Mouse (Mus musculus) midbrain, embryonic 14.5 days (tissue): ENCODE measurements around the gene Tbc1d24. TPM values are rescaled to one million over a fixed set of nuclear protein-coding genes. Genes with fewer than 3 reads are reported as not detected.

Experiments
- ATAC-seq: fragments of 200-750 bp; cut with Nextera tagmentation; 2 replicates; pipeline ENCODE4 v1.8.0; 2017; ENCODE audit warnings: moderate number of reproducible peaks, moderate library complexity; ENCODE audit not compliant: low FRiP score, low TSS enrichment
- DNase-seq: peaks from one replicate; pipeline ENCODE4 v3.0.0-alpha.2; 2015
- H3K27ac ChIP-seq: fragments of 300-500 bp; sonication (generic); replicated peaks from 2 replicates; pipeline ENCODE4 v1.5.1; 2014; ENCODE audit warnings: mild to moderate bottlenecking, low read depth, low read length, moderate library complexity
- H3K27me3 ChIP-seq: fragments of 300-500 bp; sonication (generic); 2 replicates; pipeline ENCODE4 v1.6.1; 2014; ENCODE audit warnings: low read length, control low read depth, mixed read lengths; ENCODE audit not compliant: control insufficient read depth, insufficient read depth
- H3K36me3 ChIP-seq: fragments of 300-500 bp; sonication (generic); 2 replicates; pipeline ENCODE4 v1.6.1; 2014; ENCODE audit warnings: low read length, control low read depth; ENCODE audit not compliant: control insufficient read depth, insufficient read depth
- H3K4me1 ChIP-seq: fragments of 300-500 bp; sonication (generic); 2 replicates; pipeline ENCODE4 v1.6.1; 2014; ENCODE audit warnings: mild to moderate bottlenecking, antibody characterized with exemption, low read length, control low read depth; ENCODE audit not compliant: control insufficient read depth, insufficient read depth
- H3K4me2 ChIP-seq: fragments of 300-500 bp; sonication (generic); 2 replicates; pipeline ENCODE4 v1.6.1; 2014; ENCODE audit warnings: mild to moderate bottlenecking, low read length, moderate library complexity
- H3K4me3 ChIP-seq: fragments of 300-500 bp; sonication (generic); replicated peaks from 2 replicates; pipeline ENCODE4 v1.5.1; 2014; ENCODE audit warnings: low read depth, low read length
- H3K9ac ChIP-seq: fragments of 300-500 bp; sonication (generic); replicated peaks from 2 replicates; pipeline ENCODE4 v1.6.1; 2014; ENCODE audit warnings: mild to moderate bottlenecking, low read length, moderate library complexity
- H3K9me3 ChIP-seq: fragments of 300-500 bp; sonication (generic); 2 replicates; pipeline ENCODE4 v1.6.1; 2016; ENCODE audit warnings: low read length, control low read depth, mixed read lengths; ENCODE audit not compliant: control insufficient read depth
- WGBS: fragments of 180-500 bp; shearing (Covaris S2); extraction: QIAGEN DNeasy Blood & Tissue Kit; methylation state at CpG from one replicate; pipeline ENCODE4 v1.1.7; 2014; 5-methylcytosine and 5-hydroxymethylcytosine counted together
- polyA plus RNA-seq: library from polyadenylated mRNA; unstranded; fragments of >200 nt; fragmentation: Nextera tagmentation; extraction: Ambion mirVana; gene quantifications from 2 replicates; pipeline ENCODE4 v1.2.1, GENCODE M21; 2014

The Tbc1d24 gene
- polyA plus RNA-seq, 1 experiment from 2014 or later = 25.9 TPM

DNA sequence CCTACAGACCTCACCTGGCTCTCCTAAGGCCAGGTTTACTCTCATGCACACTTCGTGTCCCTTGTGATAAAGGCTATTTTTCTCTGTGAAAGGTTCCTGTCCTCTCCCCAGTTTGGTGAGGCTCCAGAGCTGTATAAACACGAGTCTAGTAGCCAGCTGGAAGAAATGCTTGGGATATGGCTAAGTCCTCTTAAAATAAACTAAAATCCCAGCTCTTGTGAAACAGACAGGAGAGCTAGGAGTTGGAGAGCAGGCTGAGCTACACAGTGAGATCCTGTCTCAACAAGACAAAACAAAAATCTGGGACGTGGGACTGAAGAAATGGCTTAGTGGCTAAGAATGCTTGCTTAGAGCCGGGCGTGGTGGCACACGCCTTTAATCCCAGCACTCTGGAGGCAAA, 7.8 kb upstream of the Tbc1d24 start:
- Histone ChIP-seq H3K27ac (no peak overlapping the region), H3K9me3 (no peaks in the 10 kb centered on the region), H3K27me3 (peaks cover 3% of the 10 kb centered on the region; the same call in 1 of the 2 replicates), H3K36me3 (peaks cover 29% of the 10 kb centered on the region), H3K4me1 (peaks cover 36% of the 10 kb centered on the region), H3K4me2 (no peak overlapping the region), H3K4me3 (no peak overlapping the region), H3K9ac (no peak overlapping the region)
- WGBS = 82% methylated on average over 6 of the region's 6 CpGs
- DNase-seq = no peak
- no peak for ATAC-seq

DNA sequence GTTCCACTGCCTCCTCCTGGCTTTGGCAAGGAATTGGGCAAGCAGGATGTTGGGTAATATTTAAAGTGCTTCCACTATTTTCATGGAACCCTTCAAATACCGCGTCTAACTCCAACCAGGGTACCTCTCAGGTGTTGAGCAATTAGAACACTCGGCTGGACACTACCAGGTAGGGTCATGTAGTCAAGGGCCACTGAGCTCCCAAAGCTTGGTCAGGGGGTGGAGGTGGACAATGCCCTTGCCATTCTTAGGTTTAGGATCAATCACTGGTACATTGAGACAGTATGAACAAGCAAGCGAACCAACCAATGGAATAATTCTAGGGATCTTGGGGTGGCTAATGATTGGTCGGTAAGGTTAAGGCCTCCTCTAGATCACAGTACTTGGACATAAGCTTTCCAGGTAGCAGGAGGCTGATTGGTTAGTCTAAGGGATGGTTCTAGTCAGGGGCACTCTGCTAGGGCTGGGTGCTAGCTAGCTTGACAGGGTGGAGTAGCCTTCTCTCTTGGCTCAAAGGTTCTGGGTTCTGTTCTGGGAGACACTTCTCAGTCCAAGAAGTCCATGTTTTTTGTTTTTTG, 7.2 kb upstream of the Tbc1d24 start:
- H3K4me3 ChIP-seq = peak overlapping the region; percentile 53
- H3K27ac ChIP-seq = peak overlapping the region; percentile 78
- WGBS = 25% methylated on average over 5 of the region's 5 CpGs
- DNase-seq (no peak), ATAC-seq (no peak)
- H3K9me3 ChIP-seq = no peaks in the 10 kb centered on the region
- H3K9ac ChIP-seq = peak overlapping the region; percentile 81; the same call in 1 of the 2 replicates
- peaks cover 43% of the 10 kb centered on the region for H3K4me1 ChIP-seq
- peaks cover 23% of the 10 kb centered on the region for H3K36me3 ChIP-seq
- peak overlapping the region; percentile 96 for H3K4me2 ChIP-seq
- H3K27me3 ChIP-seq = peaks cover 10% of the 10 kb centered on the region; the same call in 1 of the 2 replicates

DNA sequence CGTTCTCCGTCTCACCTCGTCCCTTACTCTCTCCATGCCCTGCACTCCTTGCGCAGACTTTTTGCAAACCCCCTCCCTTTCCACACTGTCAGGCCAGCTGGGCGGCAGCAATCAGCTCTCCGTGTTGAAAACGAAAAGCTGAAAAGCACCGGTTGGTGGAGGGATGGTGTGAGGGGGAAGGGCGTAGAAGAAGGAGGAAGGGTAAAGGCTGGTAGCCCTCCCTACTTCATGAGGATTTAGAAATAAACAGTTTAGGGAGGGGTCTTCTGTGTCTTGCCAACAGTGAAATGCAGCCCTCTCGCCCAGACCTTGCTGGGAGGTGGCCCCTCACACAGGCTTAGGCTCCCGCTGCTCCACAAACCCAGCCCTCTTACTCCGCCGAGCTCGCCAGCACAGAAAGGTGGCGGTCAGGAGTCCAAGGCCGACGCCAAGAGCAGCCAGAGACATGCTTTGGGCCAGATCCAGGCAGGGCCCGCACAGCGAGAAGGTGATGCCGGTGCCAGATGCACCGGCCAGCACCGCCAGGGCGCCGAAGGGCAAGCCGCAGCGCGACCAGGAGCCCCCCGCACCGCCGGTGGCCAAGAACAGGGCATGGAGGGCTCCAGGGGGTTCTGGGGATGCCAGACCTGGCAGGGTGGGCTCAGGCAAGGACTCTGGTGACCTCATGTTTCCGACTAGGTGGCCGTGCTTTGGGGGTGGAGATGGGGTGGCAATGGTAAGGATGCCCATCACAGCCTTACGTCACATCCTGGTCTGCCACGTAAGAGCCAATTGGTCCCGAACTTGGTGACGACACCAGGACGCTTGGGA, 6.5 kb upstream of the Tbc1d24 start:
- Histone ChIP-seq H3K9me3 (no peaks in the 10 kb centered on the region), H3K9ac (peak overlapping the region; percentile 81)

DNA sequence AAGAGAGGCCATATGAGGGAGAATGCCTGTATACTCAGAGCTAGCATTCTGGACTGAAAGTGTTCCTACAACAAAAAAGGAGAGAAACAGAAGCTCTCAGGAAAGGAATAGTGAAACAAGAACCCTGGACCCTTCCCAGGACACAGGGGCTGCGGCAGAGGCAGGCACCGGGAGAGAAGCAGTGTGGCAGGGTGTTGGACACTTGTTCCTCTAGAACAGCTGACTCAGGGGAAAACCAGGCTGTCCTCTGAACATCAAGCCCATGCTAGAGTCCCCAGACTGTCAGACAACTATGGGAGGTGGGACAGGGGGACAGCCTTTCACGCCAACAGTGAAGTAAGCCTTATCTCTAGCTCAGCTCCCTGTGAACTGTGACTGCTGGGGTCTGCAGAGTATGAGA, 5.2 kb upstream of the Tbc1d24 start:
- ATAC-seq (no peak), DNase-seq (no peak)
- peaks cover 15% of the 10 kb centered on the region; the same call in 1 of the 2 replicates for H3K27me3 ChIP-seq
- no peak overlapping the region for H3K9ac ChIP-seq
- H3K27ac ChIP-seq = 0 out of 2 replicates have a peak overlapping the region, but pooled peaks have one; percentile 20
- no peak overlapping the region for H3K4me3 ChIP-seq
- WGBS = 80% methylated on average over 3 of the region's 3 CpGs
- peaks cover 62% of the 10 kb centered on the region for H3K4me1 ChIP-seq
- peaks cover 6% of the 10 kb centered on the region for H3K36me3 ChIP-seq
- H3K4me2 ChIP-seq = peak overlapping the region; percentile 96; the same call in 1 of the 2 replicates
- H3K9me3 ChIP-seq = no peaks in the 10 kb centered on the region

More for the DNA sequence above, 6.5 kb upstream of the Tbc1d24 start:
- DNase-seq (peak; percentile 91), ATAC-seq (peak; percentile 56)
- Histone ChIP-seq H3K4me1 (peaks cover 49% of the 10 kb centered on the region), H3K4me2 (peak overlapping the region; percentile 96), H3K27me3 (peaks cover 15% of the 10 kb centered on the region; the same call in 1 of the 2 replicates), H3K27ac (peak overlapping the region; percentile 78), H3K4me3 (peak overlapping the region; percentile 53), H3K36me3 (peaks cover 17% of the 10 kb centered on the region)
- 1% methylated on average over 37 of the region's 37 CpGs for WGBS

DNA sequence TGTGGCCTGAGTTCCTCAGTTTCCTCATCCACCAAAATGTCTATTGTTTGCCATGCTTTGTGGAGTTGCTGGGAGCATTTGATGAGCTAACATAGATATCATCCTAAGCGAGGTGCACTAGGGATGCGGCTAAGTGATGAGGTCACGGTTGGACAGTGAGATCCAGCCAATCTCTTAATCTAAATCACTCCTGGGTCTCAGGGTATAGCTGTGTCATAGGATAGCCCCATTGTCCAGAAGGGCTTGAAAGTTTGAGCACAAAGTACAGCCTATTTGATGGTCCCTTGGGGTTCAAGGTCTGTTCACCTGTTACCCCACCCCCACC, 4.5 kb upstream of the Tbc1d24 start:
- 59% methylated on average over 3 of the region's 3 CpGs for WGBS
- Histone ChIP-seq H3K36me3 (no peaks in the 10 kb centered on the region), H3K9me3 (no peaks in the 10 kb centered on the region), H3K4me3 (no peak overlapping the region), H3K4me1 (peaks cover 63% of the 10 kb centered on the region), H3K27ac (no peak overlapping the region; the same call in 1 of the 2 replicates), H3K27me3 (peaks cover 15% of the 10 kb centered on the region; the same call in 1 of the 2 replicates), H3K9ac (no peak overlapping the region), H3K4me2 (peak overlapping the region; percentile 94)
- ATAC-seq = no peak
- DNase-seq = no peak

DNA sequence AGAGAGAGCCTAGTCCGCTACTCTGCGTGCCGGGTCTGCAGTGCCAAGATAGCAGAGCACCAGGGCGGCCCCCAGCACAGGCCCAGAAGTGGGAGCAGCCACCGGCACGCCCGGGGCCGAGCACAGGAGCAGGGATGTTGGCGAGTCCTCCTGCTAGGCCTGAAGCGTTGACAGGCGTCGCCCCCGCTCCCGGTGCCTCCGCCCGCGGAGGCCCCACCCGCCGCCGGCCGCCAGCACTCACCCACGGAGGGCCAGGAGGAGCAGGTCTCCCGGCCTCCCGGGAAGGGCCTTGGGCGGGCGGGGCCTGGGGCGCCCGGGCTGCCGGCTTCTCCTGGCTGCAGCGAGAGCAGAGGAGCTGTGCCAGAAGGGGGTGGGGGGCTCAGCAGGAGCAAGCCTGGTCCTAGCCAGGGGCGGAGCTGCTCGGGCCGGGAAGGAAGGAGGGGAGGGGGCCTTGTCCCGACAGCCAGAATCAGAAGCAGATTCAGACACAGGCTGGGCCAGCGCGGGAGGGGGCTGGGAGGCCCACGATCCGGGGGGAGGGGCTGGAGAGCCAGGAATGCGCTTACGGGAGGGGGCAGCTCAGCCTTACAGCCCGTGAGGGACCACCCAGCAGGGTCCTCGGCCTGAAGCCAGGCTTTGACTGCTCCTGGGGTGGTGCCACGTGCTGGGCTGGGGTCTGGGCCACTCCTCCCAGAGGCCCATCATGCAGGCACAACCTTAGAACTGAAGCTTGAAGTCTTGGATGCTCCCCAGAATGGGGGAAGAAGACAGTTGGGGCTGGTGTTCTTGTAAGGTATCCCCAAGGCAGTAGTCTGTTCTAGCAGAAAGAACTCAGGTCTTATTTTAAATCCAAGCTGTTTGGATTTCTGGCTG, 3.9 kb upstream of the Tbc1d24 start, which contains the start of gene Ntn3:
Ntn3 (minus strand) TSS at position 489 of the 873 bp plus-strand sequence.
- Histone ChIP-seq H3K9me3 (no peaks in the 10 kb centered on the region), H3K27me3 (peaks cover 15% of the 10 kb centered on the region; the same call in 1 of the 2 replicates), H3K4me2 (peak within 1 kb of the TSS; percentile 94), H3K36me3 (no peaks in the 10 kb centered on the region), H3K4me1 (peaks cover 69% of the 10 kb centered on the region), H3K9ac (peak within 1 kb of the TSS; percentile 75), H3K4me3 (peak within 1 kb of the TSS; percentile 44), H3K27ac (peak within 1 kb of the TSS; percentile 74)
- WGBS = 1% methylated on average over 43 of the region's 43 CpGs
- ATAC-seq = peak; percentile 38
- DNase-seq = peak; percentile 79

DNA sequence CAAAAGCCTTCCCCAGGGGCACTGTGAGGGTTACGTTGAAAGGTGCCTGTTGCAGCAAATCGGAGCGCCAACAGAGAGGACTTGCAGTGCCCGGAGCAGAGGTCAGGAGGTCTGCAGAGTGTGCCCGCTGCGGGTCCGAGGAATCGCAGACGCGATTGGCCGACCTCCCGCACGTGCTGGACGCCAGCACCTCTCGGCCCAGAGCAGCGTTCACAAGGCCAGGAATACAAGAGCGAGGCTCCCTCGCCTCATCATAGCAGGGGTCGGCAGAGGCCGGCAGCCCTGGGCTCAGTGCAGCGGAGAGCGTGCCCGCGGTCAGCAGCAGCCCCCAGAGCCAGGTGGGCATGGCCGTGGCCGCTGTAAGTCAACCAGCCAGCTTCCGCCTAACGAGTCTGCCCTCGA, 3.3 kb upstream of the Tbc1d24 start:
- peak; percentile 50 for DNase-seq
- peak overlapping the region; percentile 74 for H3K27ac ChIP-seq
- peak overlapping the region; percentile 75 for H3K9ac ChIP-seq
- 1% methylated on average over 29 of the region's 29 CpGs for WGBS
- no peak for ATAC-seq
- peak overlapping the region; percentile 44 for H3K4me3 ChIP-seq
- H3K9me3 ChIP-seq = no peaks in the 10 kb centered on the region
- H3K4me1 ChIP-seq = peaks cover 76% of the 10 kb centered on the region
- H3K4me2 ChIP-seq = peak overlapping the region; percentile 94
- no peaks in the 10 kb centered on the region for H3K36me3 ChIP-seq
- H3K27me3 ChIP-seq = peaks cover 15% of the 10 kb centered on the region; the same call in 1 of the 2 replicates
